Mouse (Mus musculus) ES-E14 (cell line): ENCODE measurements at regions not wholly inside any gene's neighbourhood (a gene's known extent, or its start where the extent isn't known, plus 50 kb on each side); places are given as distances from the start of the nearest gene placed in this dataset.

Experiments
- CHD2 ChIP-seq: IDR thresholded peaks from 2 replicates; pipeline ENCODE4 v1.6.1; 2014; ENCODE audit warnings: mild to moderate bottlenecking, low read depth, low read length, inconsistent platforms
- HCFC1 ChIP-seq: IDR thresholded peaks from 2 replicates; pipeline ENCODE4 v1.6.1; 2012; ENCODE audit warnings: low read length, inconsistent platforms, borderline replicate concordance; ENCODE audit not compliant: insufficient read depth

GRCm38 (mm10) chr15:25557566-25557965 lies 64.8 kb upstream of the Myo10 start:
- TF ChIP-seq CHD2 (no peak), HCFC1 (no peak)
